Mouse (Mus musculus) brain, adult 2 months (tissue): ENCODE results near the gene Trex2.
"Not testable (repeated sequence)": the region's sequence is repeated elsewhere in the genome, so short reads cannot be mapped to it uniquely, and the experiment has no call there.

Experiments
- DNase-seq: peaks from one replicate; pipeline ENCODE4 v3.0.0; 2011; ENCODE audit warnings: low read depth, low spot score

Trex2 gene

GRCm38 (mm10) chrX:73430036-73430435 lies 5.1 kb downstream of the Trex2 start:
- peak; percentile 57 for DNase-seq

GRCm38 (mm10) chrX:73412767-73413166 lies 22.4 kb downstream of the Trex2 start:
- peak; percentile 10 for DNase-seq

- DNase-seq, result peak; percentile 54
These were observed 24.1 kb downstream of the Trex2 start, which contains the start of gene Zfp92 for GRCm38 (mm10) chrX:73410880-73411517. Zfp92 (plus strand) TSS chrX:73411096.

GRCm38 (mm10) chrX:73401616-73402015 lies 33.5 kb downstream of the Trex2 start:
- no peak for DNase-seq

GRCm38 (mm10) chrX:73400951-73401350 lies 34.2 kb downstream of the Trex2 start:
- DNase-seq, result no peak

- DNase-seq, result not testable (repeated sequence)
These were observed 36.5 kb downstream of the Trex2 start, which contains the start of gene Gm18336 for GRCm38 (mm10) chrX:73398636-73399035. Gm18336 (minus strand) TSS chrX:73398736.

- DNase-seq, result no peak
These were observed 38.7 kb downstream of the Trex2 start for GRCm38 (mm10) chrX:73396446-73396845.

GRCm38 (mm10) chrX:73391481-73391880 lies 43.7 kb downstream of the Trex2 start:
- DNase-seq, result no peak

- no peak for DNase-seq
These were observed 50.2 kb downstream of the Trex2 start for GRCm38 (mm10) chrX:73384924-73385323.

- DNase-seq, result peak; percentile 49
These were observed 50.7 kb downstream of the Trex2 start for GRCm38 (mm10) chrX:73384419-73384818.
